Mouse (Mus musculus) neural tube, embryonic 12.5 days (tissue): ENCODE measurements at regions not wholly inside any gene's neighbourhood (a gene's known extent, or its start where the extent isn't known, plus 50 kb on each side); places are given as distances from the start of the nearest gene placed in this dataset.
"Not testable (repeated sequence)": the region's sequence is repeated elsewhere in the genome, so short reads cannot be mapped to it uniquely, and the experiment has no call there.

Experiments used
- ATAC-seq: fragments of 200-750 bp; cut with Nextera tagmentation; 2 replicates; pipeline ENCODE4 v1.8.0; 2017; ENCODE audit warnings: low read depth, mild to moderate bottlenecking, moderate TSS enrichment, moderate library complexity; ENCODE audit not compliant: low FRiP score
- H3K27ac ChIP-seq: fragments of 300-500 bp; sonication (generic); 2 replicates; pipeline ENCODE4 v1.5.1; 2016
- H3K27me3 ChIP-seq: fragments of 300-500 bp; sonication (generic); replicated peaks from 2 replicates; pipeline ENCODE4 v1.6.1; 2016; ENCODE audit warnings: mild to moderate bottlenecking
- H3K36me3 ChIP-seq: fragments of 300-500 bp; sonication (generic); 2 replicates; pipeline ENCODE4 v1.6.1; 2016; ENCODE audit warnings: mild to moderate bottlenecking
- H3K4me1 ChIP-seq: fragments of 300-500 bp; sonication (generic); 2 replicates; pipeline ENCODE4 v1.6.1; 2016
- H3K4me2 ChIP-seq: fragments of 300-500 bp; sonication (generic); replicated peaks from 2 replicates; pipeline ENCODE4 v1.6.1; 2016; ENCODE audit warnings: mild to moderate bottlenecking
- H3K4me3 ChIP-seq: fragments of 300-500 bp; sonication (generic); 2 replicates; pipeline ENCODE4 v1.5.1; 2016
- H3K9ac ChIP-seq: fragments of 300-500 bp; sonication (generic); 2 replicates; pipeline ENCODE4 v1.6.1; 2016; ENCODE audit warnings: mild to moderate bottlenecking
- H3K9me3 ChIP-seq: fragments of 300-500 bp; sonication (generic); 2 replicates; pipeline ENCODE4 v1.6.1; 2016; ENCODE audit warnings: mild to moderate bottlenecking
- WGBS: fragments of 180-500 bp; shearing (Covaris S2); methylation state at CpG from one replicate; pipeline ENCODE4 v1.1.7; 2016; 5-methylcytosine and 5-hydroxymethylcytosine counted together

- not testable (repeated sequence) for H3K27ac ChIP-seq, H3K9me3 ChIP-seq, ATAC-seq, H3K4me3 ChIP-seq, H3K36me3 ChIP-seq, H3K27me3 ChIP-seq, H3K4me2 ChIP-seq, H3K4me1 ChIP-seq, H3K9ac ChIP-seq
- 86% methylated on average over 2 of the region's 2 CpGs for WGBS
Measured at GRCm38 (mm10) chr1:184162526-184162925, 128.4 kb upstream of the 1700056E22Rik start.

GRCm38 (mm10) chr1:184147713-184148112 is 113.6 kb upstream of the 1700056E22Rik start:
- H3K4me1 ChIP-seq = no peaks in the 10 kb centered on the region
- WGBS = no CpG with 5 or more reads among the region's 1 CpGs

GRCm38 (mm10) chr1:184142974-184143373 is 108.9 kb upstream of the 1700056E22Rik start:
- Histone ChIP-seq H3K4me2 (no peak overlapping the region), H3K9me3 (no peaks in the 10 kb centered on the region), H3K27ac (no peak overlapping the region), H3K4me1 (no peaks in the 10 kb centered on the region), H3K27me3 (no peaks in the 10 kb centered on the region), H3K36me3 (no peaks in the 10 kb centered on the region), H3K4me3 (no peak overlapping the region), H3K9ac (no peak overlapping the region)
- 63% methylated on average over 2 of the region's 2 CpGs for WGBS
- no peak for ATAC-seq

More at GRCm38 (mm10) chr1:184147713-184148112, 113.6 kb upstream of the 1700056E22Rik start:
- H3K27me3 ChIP-seq = no peaks in the 10 kb centered on the region
- H3K36me3 ChIP-seq = no peaks in the 10 kb centered on the region
- no peak for ATAC-seq
- no peak overlapping the region for H3K4me3 ChIP-seq
- no peak overlapping the region for H3K27ac ChIP-seq
- H3K9ac ChIP-seq = no peak overlapping the region
- H3K9me3 ChIP-seq = no peaks in the 10 kb centered on the region
- no peak overlapping the region for H3K4me2 ChIP-seq

GRCm38 (mm10) chr1:184140486-184140885 is 106.4 kb upstream of the 1700056E22Rik start:
- no peak overlapping the region for H3K9ac ChIP-seq
- no peaks in the 10 kb centered on the region for H3K4me1 ChIP-seq
- H3K4me2 ChIP-seq = no peak overlapping the region
- no peaks in the 10 kb centered on the region for H3K9me3 ChIP-seq
- no peak overlapping the region for H3K4me3 ChIP-seq
- no peak for ATAC-seq
- 59% methylated on average over 5 of the region's 5 CpGs for WGBS
- no peaks in the 10 kb centered on the region for H3K36me3 ChIP-seq
- H3K27ac ChIP-seq = no peak overlapping the region
- H3K27me3 ChIP-seq = no peaks in the 10 kb centered on the region

- Histone ChIP-seq H3K27ac (no peak overlapping the region), H3K4me1 (no peaks in the 10 kb centered on the region), H3K4me2 (no peak overlapping the region), H3K27me3 (no peaks in the 10 kb centered on the region), H3K36me3 (no peaks in the 10 kb centered on the region), H3K9me3 (no peaks in the 10 kb centered on the region), H3K4me3 (no peak overlapping the region), H3K9ac (no peak overlapping the region)
- 81% methylated on average over 4 of the region's 4 CpGs for WGBS
- no peak for ATAC-seq
Measured at GRCm38 (mm10) chr1:184140082-184140481, 106.0 kb upstream of the 1700056E22Rik start.

GRCm38 (mm10) chr1:184138661-184139060 is 104.6 kb upstream of the 1700056E22Rik start:
- Histone ChIP-seq H3K9ac (no peak overlapping the region), H3K9me3 (no peaks in the 10 kb centered on the region), H3K27me3 (no peaks in the 10 kb centered on the region), H3K36me3 (no peaks in the 10 kb centered on the region), H3K4me2 (no peak overlapping the region), H3K4me3 (no peak overlapping the region), H3K4me1 (no peaks in the 10 kb centered on the region), H3K27ac (no peak overlapping the region)
- ATAC-seq = no peak
- WGBS = 92% methylated on average over 3 of the region's 3 CpGs

- Histone ChIP-seq H3K27me3 (no peaks in the 10 kb centered on the region), H3K4me3 (no peak overlapping the region), H3K9ac (no peak overlapping the region), H3K27ac (no peak overlapping the region), H3K4me1 (no peaks in the 10 kb centered on the region), H3K4me2 (no peak overlapping the region), H3K9me3 (no peaks in the 10 kb centered on the region), H3K36me3 (no peaks in the 10 kb centered on the region)
- WGBS = 84% methylated on average over 4 of the region's 4 CpGs
- no peak for ATAC-seq
Measured at GRCm38 (mm10) chr1:184130897-184131296, 96.8 kb upstream of the 1700056E22Rik start.

GRCm38 (mm10) chr1:184127321-184127720 is 93.2 kb upstream of the 1700056E22Rik start:
- Histone ChIP-seq H3K4me1 (no peaks in the 10 kb centered on the region), H3K27me3 (no peaks in the 10 kb centered on the region), H3K27ac (no peak overlapping the region), H3K9me3 (no peaks in the 10 kb centered on the region), H3K36me3 (no peaks in the 10 kb centered on the region), H3K9ac (no peak overlapping the region), H3K4me2 (no peak overlapping the region), H3K4me3 (no peak overlapping the region)
- 84% methylated on average over 4 of the region's 4 CpGs for WGBS
- no peak for ATAC-seq

GRCm38 (mm10) chr1:184126909-184127308 is 92.8 kb upstream of the 1700056E22Rik start:
- no peaks in the 10 kb centered on the region for H3K4me1 ChIP-seq
- H3K27ac ChIP-seq = no peak overlapping the region
- H3K9me3 ChIP-seq = no peaks in the 10 kb centered on the region
- 86% methylated on average over 3 of the region's 3 CpGs for WGBS
- H3K27me3 ChIP-seq = no peaks in the 10 kb centered on the region
- no peak overlapping the region for H3K9ac ChIP-seq
- no peak overlapping the region for H3K4me2 ChIP-seq
- H3K4me3 ChIP-seq = no peak overlapping the region
- no peak for ATAC-seq
- no peaks in the 10 kb centered on the region for H3K36me3 ChIP-seq
